Mouse (Mus musculus): Measurements from ENCODE around the gene Phf3. TPM values are rescaled to one million over a fixed set of nuclear protein-coding genes. Genes with fewer than 3 reads are reported as not detected.
A peak's percentile ranks its signal among the peaks of the same experiment; 100 is the strongest.
"Not testable (repeated sequence)": the region's sequence is repeated elsewhere in the genome, so short reads cannot be mapped to it uniquely, and the experiment has no call there.

Gene Phf3
- 56.9 and 58.3 TPM in 2 replicates for polyA plus RNA-seq (2014; fragmentation: Nextera tagmentation; extraction: Ambion mirVana)

DNA sequence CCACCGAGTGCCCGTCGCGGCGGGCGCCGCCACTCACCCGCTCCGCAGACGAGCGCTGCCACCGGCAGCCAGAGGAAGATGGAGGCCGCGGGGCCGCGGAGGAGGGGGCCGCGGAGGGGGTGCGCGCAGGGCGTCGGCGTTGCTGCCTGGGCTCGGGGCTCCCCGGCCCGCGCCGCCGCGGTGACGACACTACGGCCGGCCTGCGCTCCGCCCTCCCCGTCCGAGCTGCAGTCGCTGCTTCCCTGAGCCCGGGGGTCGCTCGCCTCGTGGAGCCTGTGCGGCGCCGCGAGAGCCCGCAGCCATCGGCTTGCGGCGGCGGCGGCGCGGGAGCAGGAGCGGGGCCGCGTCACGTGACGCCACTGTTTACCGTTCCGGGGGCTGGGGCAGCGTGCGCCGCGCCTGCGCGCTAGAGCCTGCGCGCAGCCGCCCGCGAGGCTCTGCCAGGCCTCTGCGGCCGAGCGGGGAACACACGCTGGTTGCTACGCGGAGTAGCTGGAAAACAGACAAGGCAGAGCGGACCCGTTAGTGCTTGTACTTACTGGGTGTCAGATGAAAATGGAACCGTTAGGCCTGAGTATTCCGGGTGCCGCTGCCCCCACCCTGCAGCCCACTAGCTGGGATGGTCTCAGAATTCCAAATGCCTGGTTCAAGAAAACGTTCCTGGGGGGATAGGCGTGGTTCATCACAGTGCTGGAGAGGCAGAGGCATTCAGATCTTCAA is at the start of gene Phf3:
Gene Phf3, minus strand, starts transcription at position 381 of the 720 bp plus-strand sequence.
- under 1% methylated on average over 64 of the region's 85 CpGs for WGBS
- H3K27ac ChIP-seq, result peak within 1 kb of the TSS; percentile 99
- H3K27me3 ChIP-seq (ENCODE audit: control insufficient read depth, insufficient read depth, low read length), result no peaks in the 10 kb centered on the region

GRCm38 (mm10) chr1:30922237-30922636 is 48.5 kb upstream of the Phf3 start:
- WGBS, result 92% methylated on average over 3 of the region's 3 CpGs
- peaks cover 16% of the 10 kb centered on the region for H3K9me3 ChIP-seq (ENCODE audit: control insufficient read depth, low read length)
- no peak overlapping the region for H3K27ac ChIP-seq
- H3K4me3 ChIP-seq (replicated peaks; ENCODE audit: low read length), result no peak overlapping the region
- H3K36me3 ChIP-seq (replicated peaks; ENCODE audit: control insufficient read depth, insufficient read depth), result no peaks in the 10 kb centered on the region
- no peak overlapping the region for H3K4me2 ChIP-seq (replicated peaks)
- DNase-seq (ENCODE audit: low spot score) (no peak), ATAC-seq (ENCODE audit: low FRiP score) (no peak)
- no peaks in the 10 kb centered on the region for H3K27me3 ChIP-seq (ENCODE audit: control insufficient read depth, insufficient read depth, low read length)
- H3K4me1 ChIP-seq (replicated peaks; ENCODE audit: control insufficient read depth, insufficient read depth, low read length), result no peaks in the 10 kb centered on the region
- no peak overlapping the region for H3K9ac ChIP-seq

More for the DNA sequence above, at the start of gene Phf3:
- Histone ChIP-seq H3K36me3 (replicated peaks; ENCODE audit: control insufficient read depth, insufficient read depth) (no peaks in the 10 kb centered on the region), H3K4me1 (replicated peaks; ENCODE audit: control insufficient read depth, insufficient read depth, low read length) (peaks cover 18% of the 10 kb centered on the region; the same call in 1 of the 2 replicates), H3K9ac (peak within 1 kb of the TSS; percentile 97), H3K4me3 (replicated peaks; ENCODE audit: low read length) (peak within 1 kb of the TSS; percentile 85), H3K9me3 (ENCODE audit: control insufficient read depth, low read length) (no peaks in the 10 kb centered on the region), H3K4me2 (replicated peaks) (peak within 1 kb of the TSS; percentile 69)
- DNase-seq (ENCODE audit: low spot score) (peak; percentile 92), ATAC-seq (ENCODE audit: low FRiP score) (peak; percentile 95)

DNA sequence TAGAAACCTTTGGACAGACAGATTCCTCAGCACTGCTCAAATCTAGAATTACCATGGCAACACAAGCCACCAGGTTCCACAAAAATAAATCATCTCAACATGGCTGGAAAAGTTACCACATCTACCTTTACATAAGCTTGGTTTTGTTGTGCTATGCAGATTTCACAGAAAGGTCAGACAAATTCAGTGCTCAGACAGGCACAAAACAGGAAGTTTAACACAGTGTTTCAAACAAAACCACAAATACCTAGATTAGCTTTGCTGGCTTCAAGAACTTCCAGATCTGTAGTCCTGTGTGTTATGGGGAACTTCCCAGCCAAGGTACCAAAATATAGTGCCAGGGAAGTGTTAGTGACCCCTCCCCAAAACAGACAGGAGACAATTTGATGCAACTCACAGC is 47.5 kb upstream of the Phf3 start:
- Histone ChIP-seq H3K4me1 (replicated peaks; ENCODE audit: control insufficient read depth, insufficient read depth, low read length) (no peaks in the 10 kb centered on the region), H3K9ac (no peak overlapping the region), H3K4me3 (replicated peaks; ENCODE audit: low read length) (no peak overlapping the region), H3K27me3 (ENCODE audit: control insufficient read depth, insufficient read depth, low read length) (no peaks in the 10 kb centered on the region), H3K36me3 (replicated peaks; ENCODE audit: control insufficient read depth, insufficient read depth) (no peaks in the 10 kb centered on the region), H3K9me3 (ENCODE audit: control insufficient read depth, low read length) (peaks cover 16% of the 10 kb centered on the region), H3K4me2 (replicated peaks) (no peak overlapping the region), H3K27ac (no peak overlapping the region)
- DNase-seq (ENCODE audit: low spot score) (no peak), ATAC-seq (ENCODE audit: low FRiP score) (no peak)

DNA sequence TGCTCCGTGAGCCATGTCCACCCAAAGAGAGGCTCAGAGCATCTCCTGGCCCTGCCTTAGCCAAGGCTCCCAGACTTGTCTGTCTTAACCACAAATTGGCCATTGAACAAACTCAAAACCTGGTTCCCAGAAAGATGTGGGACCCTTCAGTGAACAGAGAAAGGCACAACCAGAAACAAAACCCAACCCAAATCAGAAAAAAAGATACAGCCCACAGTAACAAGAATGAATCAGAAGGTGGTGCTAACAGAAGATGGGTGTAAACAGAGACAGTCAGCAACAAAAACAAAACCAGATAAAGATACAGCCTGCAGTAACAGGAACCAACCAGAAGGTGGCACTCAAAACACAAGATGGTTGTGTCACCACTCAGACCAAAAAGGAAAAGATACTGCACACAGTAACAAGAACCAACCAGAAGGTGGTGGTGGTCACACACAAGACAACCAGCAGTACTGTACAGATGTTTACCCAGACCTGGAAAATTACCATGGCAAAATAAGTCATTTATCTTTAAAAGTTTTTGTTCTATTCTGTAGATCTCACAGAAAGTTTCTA is 47.0 kb upstream of the Phf3 start:
- Histone ChIP-seq H3K27me3 (ENCODE audit: control insufficient read depth, insufficient read depth, low read length) (no peaks in the 10 kb centered on the region), H3K9me3 (ENCODE audit: control insufficient read depth, low read length) (peaks cover 16% of the 10 kb centered on the region), H3K36me3 (replicated peaks; ENCODE audit: control insufficient read depth, insufficient read depth) (no peaks in the 10 kb centered on the region), H3K4me1 (replicated peaks; ENCODE audit: control insufficient read depth, insufficient read depth, low read length) (no peaks in the 10 kb centered on the region), H3K4me3 (replicated peaks; ENCODE audit: low read length) (no peak overlapping the region), H3K4me2 (replicated peaks) (no peak overlapping the region), H3K27ac (no peak overlapping the region), H3K9ac (no peak overlapping the region)
- no peak for ATAC-seq (ENCODE audit: low FRiP score)
- DNase-seq (ENCODE audit: low spot score), result no peak
- WGBS, result 94% methylated on average over 1 of the region's 1 CpGs

- DNase-seq (ENCODE audit: low spot score) (no peak), ATAC-seq (ENCODE audit: low FRiP score) (no peak)
- H3K9ac ChIP-seq, result no peak overlapping the region
- no peak overlapping the region for H3K27ac ChIP-seq
- H3K27me3 ChIP-seq (ENCODE audit: control insufficient read depth, insufficient read depth, low read length), result no peaks in the 10 kb centered on the region
- no peaks in the 10 kb centered on the region for H3K36me3 ChIP-seq (replicated peaks; ENCODE audit: control insufficient read depth, insufficient read depth)
- WGBS, result 72% methylated on average over 3 of the region's 3 CpGs
- no peak overlapping the region for H3K4me3 ChIP-seq (replicated peaks; ENCODE audit: low read length)
- no peak overlapping the region for H3K4me2 ChIP-seq (replicated peaks)
- no peaks in the 10 kb centered on the region for H3K9me3 ChIP-seq (ENCODE audit: control insufficient read depth, low read length)
- no peaks in the 10 kb centered on the region for H3K4me1 ChIP-seq (replicated peaks; ENCODE audit: control insufficient read depth, insufficient read depth, low read length)
Measured at GRCm38 (mm10) chr1:30910172-30910571, 36.5 kb upstream of the Phf3 start.

- Histone ChIP-seq H3K27ac (no peak overlapping the region), H3K9ac (no peak overlapping the region), H3K27me3 (ENCODE audit: control insufficient read depth, insufficient read depth, low read length) (no peaks in the 10 kb centered on the region), H3K4me3 (replicated peaks; ENCODE audit: low read length) (no peak overlapping the region), H3K36me3 (replicated peaks; ENCODE audit: control insufficient read depth, insufficient read depth) (no peaks in the 10 kb centered on the region), H3K4me2 (replicated peaks) (no peak overlapping the region), H3K9me3 (ENCODE audit: control insufficient read depth, low read length) (no peaks in the 10 kb centered on the region), H3K4me1 (replicated peaks; ENCODE audit: control insufficient read depth, insufficient read depth, low read length) (no peaks in the 10 kb centered on the region)
- 89% methylated on average over 4 of the region's 4 CpGs for WGBS
- DNase-seq (ENCODE audit: low spot score) (no peak), ATAC-seq (ENCODE audit: low FRiP score) (no peak)
Measured at GRCm38 (mm10) chr1:30908797-30909196, 35.1 kb upstream of the Phf3 start.

DNA sequence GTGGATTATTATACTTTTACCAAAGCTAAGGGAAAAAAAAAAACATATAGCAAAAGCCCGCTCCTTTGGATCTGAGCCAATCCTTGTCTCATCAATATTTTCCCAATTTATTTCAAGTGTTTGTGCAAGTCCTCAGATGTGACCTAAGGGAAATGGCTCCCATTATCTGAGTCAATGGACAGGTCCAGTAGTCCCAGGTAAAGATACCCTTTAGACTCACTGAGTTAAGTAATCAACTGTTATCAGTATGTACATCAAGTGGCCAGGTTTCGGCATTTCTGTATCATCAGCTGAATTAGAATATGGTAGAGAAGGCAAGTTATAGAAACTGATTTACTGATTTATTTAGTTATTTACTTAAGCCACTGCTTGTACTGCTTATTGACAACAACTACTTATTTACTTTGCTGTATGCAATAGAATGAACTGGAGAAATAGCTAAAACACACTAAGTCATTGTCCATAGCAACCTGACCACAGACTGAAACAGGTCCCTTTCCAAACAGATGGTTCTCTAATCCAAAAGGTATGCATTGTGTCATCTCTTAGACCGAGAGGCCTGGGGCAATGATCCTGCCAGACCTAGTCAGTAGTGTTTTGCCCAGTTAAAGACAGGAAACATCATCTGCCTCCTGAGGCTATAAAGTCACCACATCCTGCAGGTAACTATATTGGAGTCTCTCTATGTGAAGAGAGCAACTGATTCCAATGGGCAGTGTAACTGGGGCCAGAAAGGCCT is 29.9 kb upstream of the Phf3 start:
- Histone ChIP-seq H3K4me3 (replicated peaks; ENCODE audit: low read length) (no peak overlapping the region), H3K36me3 (replicated peaks; ENCODE audit: control insufficient read depth, insufficient read depth) (no peaks in the 10 kb centered on the region), H3K9me3 (ENCODE audit: control insufficient read depth, low read length) (no peaks in the 10 kb centered on the region), H3K4me2 (replicated peaks) (no peak overlapping the region), H3K9ac (no peak overlapping the region), H3K27me3 (ENCODE audit: control insufficient read depth, insufficient read depth, low read length) (no peaks in the 10 kb centered on the region), H3K4me1 (replicated peaks; ENCODE audit: control insufficient read depth, insufficient read depth, low read length) (no peaks in the 10 kb centered on the region), H3K27ac (no peak overlapping the region)
- WGBS, result 91% methylated on average over 3 of the region's 3 CpGs
- no peak for ATAC-seq (ENCODE audit: low FRiP score)
- DNase-seq (ENCODE audit: low spot score), result no peak

GRCm38 (mm10) chr1:30898691-30899090 is 25.0 kb upstream of the Phf3 start:
- H3K36me3 ChIP-seq (replicated peaks; ENCODE audit: control insufficient read depth, insufficient read depth), result no peaks in the 10 kb centered on the region
- no peak for DNase-seq (ENCODE audit: low spot score)
- WGBS, result 82% methylated on average over 2 of the region's 2 CpGs

GRCm38 (mm10) chr1:30895366-30895765 is 21.6 kb upstream of the Phf3 start:
- DNase-seq (ENCODE audit: low spot score); ATAC-seq (ENCODE audit: low FRiP score); H3K27me3 ChIP-seq (ENCODE audit: control insufficient read depth, insufficient read depth, low read length); H3K4me1 ChIP-seq (replicated peaks; ENCODE audit: control insufficient read depth, insufficient read depth, low read length); H3K4me2 ChIP-seq (replicated peaks); H3K36me3 ChIP-seq (replicated peaks; ENCODE audit: control insufficient read depth, insufficient read depth); H3K9ac ChIP-seq; H3K27ac ChIP-seq; H3K9me3 ChIP-seq (ENCODE audit: control insufficient read depth, low read length); H3K4me3 ChIP-seq (replicated peaks; ENCODE audit: low read length): not testable (repeated sequence)

More at GRCm38 (mm10) chr1:30898691-30899090, 25.0 kb upstream of the Phf3 start:
- Histone ChIP-seq H3K9me3 (ENCODE audit: control insufficient read depth, low read length) (no peaks in the 10 kb centered on the region), H3K27ac (no peak overlapping the region), H3K4me2 (replicated peaks) (no peak overlapping the region), H3K9ac (no peak overlapping the region), H3K27me3 (ENCODE audit: control insufficient read depth, insufficient read depth, low read length) (no peaks in the 10 kb centered on the region), H3K4me3 (replicated peaks; ENCODE audit: low read length) (no peak overlapping the region), H3K4me1 (replicated peaks; ENCODE audit: control insufficient read depth, insufficient read depth, low read length) (no peaks in the 10 kb centered on the region)
- no peak for ATAC-seq (ENCODE audit: low FRiP score)

All from hindbrain, embryonic 14.5 days (tissue).